Mouse (Mus musculus): ENCODE data around the gene Xlr.
"Not testable (repeated sequence)": the region's sequence is repeated elsewhere in the genome, so short reads cannot be mapped to it uniquely, and the experiment has no call there.

Gene Xlr

GRCm38 (mm10) chrX:53797519-53797918, at the start of gene Xlr:
Xlr (minus strand) TSS chrX:53797706.
- DNase-seq (ENCODE audit: low spot score): not testable (repeated sequence)

- no peak for DNase-seq (ENCODE audit: low spot score)
These were observed 1.6 kb upstream of the Xlr start for GRCm38 (mm10) chrX:53799074-53799473.

GRCm38 (mm10) chrX:53776276-53776675, 21.2 kb downstream of the Xlr start, which contains the start of gene Zfp36l3:
Zfp36l3 (minus strand) TSS chrX:53776394.
- no peak for DNase-seq (ENCODE audit: low spot score)

GRCm38 (mm10) chrX:53757736-53758135, 39.8 kb downstream of the Xlr start, which contains the start of gene 1700013H16Rik:
1700013H16Rik (minus strand) TSS chrX:53757831.
- no peak for DNase-seq (ENCODE audit: low spot score)

- no peak for DNase-seq (ENCODE audit: low spot score)
These were observed 44.7 kb downstream of the Xlr start for GRCm38 (mm10) chrX:53752851-53753250.

GRCm38 (mm10) chrX:53728967-53729366, 68.5 kb downstream of the Xlr start:
- DNase-seq (ENCODE audit: low spot score): no peak
